ENCODE assay signal across 12 mouse cellular contexts in genomic region chr11:81714801-81715200, GRCm38 (mm10).
"Had no signal": no experiment of that assay in that cellular context is flagged by ENCODE, and none has a peak within 500 bp of the region (broad histone marks: within the 10 kb centered on the region; RNA-seq: fewer than 3 reads in every experiment).

No protein-coding gene starts in this region.

- H3K4me2 ChIP-seq: liver, embryonic 11.5 days; liver, embryonic 15.5 days; midbrain, embryonic 13.5 days had no signal

- H3K27me3 ChIP-seq: liver, embryonic 15.5 days; midbrain, embryonic 13.5 days had no signal

- H3K4me3 ChIP-seq: liver, embryonic 15.5 days; midbrain, embryonic 13.5 days had no signal

- H3K9ac ChIP-seq: liver, embryonic 15.5 days; midbrain, embryonic 13.5 days had no signal

- H3K36me3 ChIP-seq: liver, embryonic 15.5 days; midbrain, embryonic 13.5 days had no signal

- DNase-seq: kidney, postnatal 36 days; left cerebral cortex, postnatal 4 days; lung, adult 2 months; lung, postnatal 36 days; right cerebral cortex, adult 18-20 months; spleen, adult 18-20 months; thymus, adult 18-20 months; thymus, postnatal 14 days had no signal

- H3K4me1 ChIP-seq: liver, embryonic 15.5 days; midbrain, embryonic 13.5 days had no signal

- H3K9me3 ChIP-seq: liver, embryonic 15.5 days; midbrain, embryonic 13.5 days had no signal

- ATAC-seq: lung, postnatal 0 days; midbrain, embryonic 13.5 days had no signal

- H3K27ac ChIP-seq: liver, embryonic 15.5 days; midbrain, embryonic 13.5 days had no signal
